Mouse (Mus musculus) urinary bladder, postnatal 25 days (tissue): ENCODE results near the gene Depp1.

Source experiments
- DNase-seq: peaks from one replicate; pipeline ENCODE4 v3.0.0; 2022; ENCODE audit warnings: low spot score

Gene Depp1

DNA sequence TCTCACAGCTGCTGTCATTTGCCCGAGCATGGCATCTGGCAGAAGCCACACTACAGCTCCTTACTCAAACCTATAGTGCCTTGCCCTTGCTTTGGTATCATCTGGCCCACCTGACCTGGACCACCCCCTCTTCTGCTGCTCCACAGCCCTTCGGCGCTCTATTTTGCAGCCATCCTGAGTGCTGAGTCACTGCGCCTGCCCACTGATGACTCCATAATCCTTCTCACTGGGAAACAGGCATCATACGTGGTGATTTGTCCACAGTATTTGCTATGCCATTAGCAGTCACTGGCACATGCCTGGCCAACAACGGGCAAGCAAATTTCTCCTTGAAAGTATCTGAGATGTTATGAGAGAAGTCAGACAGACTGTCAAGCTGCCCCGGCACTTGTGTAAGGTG lies 598 bp upstream of the Depp1 start:
- peak; percentile 23 for DNase-seq

DNA sequence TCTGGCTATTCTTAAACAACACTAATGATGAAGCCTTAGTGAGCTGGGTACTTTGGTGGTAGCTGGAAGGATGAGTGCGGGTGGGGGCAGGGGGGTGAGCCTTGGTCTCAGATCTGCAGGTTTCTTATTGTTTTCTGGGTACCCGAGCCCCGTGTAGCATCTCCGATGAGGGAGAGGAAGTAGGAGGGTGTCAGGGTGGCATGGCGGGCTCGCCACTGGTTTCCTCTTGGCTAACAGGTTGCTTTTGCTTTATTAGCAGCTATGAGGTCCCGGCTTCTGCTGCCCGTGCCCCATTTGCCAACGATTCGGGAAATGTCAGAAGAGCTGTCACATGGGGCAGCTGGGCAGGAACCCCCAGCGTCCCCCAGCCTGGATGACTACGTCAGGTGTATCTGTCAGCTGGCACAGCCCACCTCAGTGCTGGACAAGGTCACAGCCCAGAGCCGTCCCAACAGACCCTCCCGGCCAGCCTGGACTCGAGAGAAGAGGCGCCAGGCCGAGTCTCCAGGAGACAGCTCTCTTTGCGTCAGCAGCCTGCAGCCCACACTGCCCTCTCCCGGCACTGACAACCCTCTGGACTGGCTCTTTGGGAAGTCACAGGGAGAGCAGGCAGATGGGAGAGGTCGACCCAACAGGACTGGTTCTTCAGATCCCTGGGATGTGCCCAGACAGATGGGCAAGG lies 1.2 kb downstream of the Depp1 start:
- peak; percentile 23 for DNase-seq

GRCm38 (mm10) chr6:116653191-116653590 lies 2.8 kb downstream of the Depp1 start:
- no peak for DNase-seq

- DNase-seq: peak; percentile 49
These were observed 3.5 kb downstream of the Depp1 start for GRCm38 (mm10) chr6:116653684-116654454.

- no peak for DNase-seq
These were observed 13.0 kb downstream of the Depp1 start for GRCm38 (mm10) chr6:116663364-116663763.

DNA sequence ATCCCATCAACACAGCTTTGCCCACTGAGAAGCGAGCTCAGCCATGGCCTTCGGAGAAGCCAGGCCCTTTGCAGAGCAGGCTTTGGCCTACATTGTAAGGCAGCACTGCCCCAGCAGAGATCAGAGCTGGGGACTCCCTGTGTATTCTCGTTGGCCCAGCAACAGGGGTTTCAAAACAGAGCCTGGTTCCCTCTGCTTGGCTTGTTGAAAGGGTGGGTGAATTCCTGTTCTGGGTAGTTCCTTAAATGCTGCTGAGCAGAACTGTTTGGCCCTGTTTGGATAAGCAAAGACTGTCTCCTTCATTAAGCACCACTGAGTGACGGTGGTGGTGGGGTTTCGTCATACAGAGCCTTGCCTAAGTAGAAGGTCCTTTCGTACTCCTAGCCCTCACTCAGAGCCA lies 13.6 kb downstream of the Depp1 start:
- DNase-seq: no peak

DNA sequence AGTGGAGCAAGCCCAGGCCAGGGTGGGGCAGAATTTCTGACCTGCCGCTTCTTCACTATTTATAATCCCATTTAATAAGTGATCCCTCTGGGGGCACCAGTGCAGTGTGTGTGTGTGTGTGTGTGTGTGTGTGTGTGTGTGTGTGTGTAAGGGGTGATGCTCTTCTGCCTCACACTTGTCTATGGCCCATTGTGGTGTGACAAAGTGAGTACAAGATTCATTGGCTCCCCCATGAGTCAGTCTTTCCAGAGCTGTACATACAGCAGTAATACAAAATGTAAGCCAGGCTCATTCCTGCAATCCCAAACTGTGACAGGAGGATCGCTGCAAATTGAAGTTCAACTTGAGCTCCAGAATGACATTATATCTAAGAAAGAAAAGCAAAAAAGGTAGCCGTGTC lies 14.4 kb downstream of the Depp1 start:
- no peak for DNase-seq

DNA sequence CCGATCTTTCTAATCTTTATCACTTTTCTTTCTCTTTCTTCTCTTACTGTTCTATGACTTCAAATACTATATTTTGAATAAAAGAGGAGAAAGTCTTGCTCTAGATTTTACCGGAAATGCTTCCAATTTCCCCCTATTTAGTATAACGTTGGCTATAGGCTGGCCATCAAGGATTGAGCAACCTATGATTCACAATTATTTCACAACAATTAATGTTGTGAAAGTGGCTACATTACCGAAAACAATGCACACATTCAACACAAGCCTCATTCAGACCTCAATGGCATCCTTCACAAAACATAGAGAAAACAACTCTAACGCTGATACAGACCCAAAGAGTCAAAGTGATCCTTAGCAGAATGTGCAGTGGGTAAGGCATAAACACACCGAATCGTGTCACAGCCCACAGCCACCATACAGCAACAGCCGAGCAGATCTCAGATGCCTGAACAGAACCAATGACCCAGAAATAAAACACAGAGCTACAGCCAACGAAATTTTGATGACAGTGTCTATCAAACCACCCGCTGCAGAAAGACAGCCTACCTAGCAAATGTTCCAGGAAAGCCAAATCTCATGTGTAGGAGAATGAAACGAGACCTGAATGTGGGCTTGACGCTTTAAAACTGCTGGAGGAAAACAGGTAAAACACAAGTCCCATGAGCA lies 15.8 kb downstream of the Depp1 start:
- DNase-seq: no peak

DNA sequence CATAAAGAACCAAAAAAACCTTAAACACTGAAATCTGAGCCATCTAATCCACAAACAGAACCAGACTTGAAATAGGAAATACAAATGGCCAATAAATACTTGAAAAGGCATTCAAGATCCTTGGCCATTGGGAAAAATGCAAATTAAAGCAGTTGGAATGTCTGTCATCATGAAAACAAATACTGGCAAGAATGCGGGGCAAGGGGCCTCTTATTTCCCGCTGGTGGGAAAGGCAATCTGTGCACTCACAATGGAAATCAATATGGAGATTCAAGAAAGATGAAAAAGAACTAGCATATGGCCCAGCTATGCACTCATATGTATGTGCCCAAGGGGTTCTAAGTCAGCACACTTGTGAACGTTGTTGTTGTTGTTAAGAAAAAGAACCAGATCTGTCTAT lies 16.5 kb downstream of the Depp1 start:
- DNase-seq: no peak

GRCm38 (mm10) chr6:116667382-116667781 lies 17.0 kb downstream of the Depp1 start:
- no peak for DNase-seq

GRCm38 (mm10) chr6:116668682-116669470 lies 18.5 kb downstream of the Depp1 start:
- no peak for DNase-seq

- DNase-seq: no peak
These were observed 19.7 kb downstream of the Depp1 start for GRCm38 (mm10) chr6:116670144-116670543.

DNA sequence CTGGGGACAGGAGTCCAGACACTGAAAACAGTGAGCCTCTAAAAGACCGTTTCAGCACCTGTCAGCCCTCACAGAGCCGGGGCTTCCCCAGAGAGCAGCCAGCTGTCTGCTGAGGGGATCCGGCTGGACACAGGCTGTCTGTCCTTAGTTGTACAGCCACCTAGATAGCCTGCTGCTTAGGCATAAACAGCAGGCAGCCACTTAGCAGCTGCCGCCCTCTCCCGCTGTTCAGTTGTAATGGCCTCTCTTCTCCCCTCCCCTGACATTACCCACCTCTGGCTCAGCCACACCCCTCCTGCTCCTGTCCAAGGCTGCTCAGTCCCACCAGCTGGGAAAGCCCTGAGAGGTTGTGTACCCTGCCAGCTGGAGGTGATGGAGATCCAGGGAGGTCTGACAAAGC lies 20.6 kb downstream of the Depp1 start:
- no peak for DNase-seq

GRCm38 (mm10) chr6:116671768-116672167 lies 21.4 kb downstream of the Depp1 start:
- no peak for DNase-seq

DNA sequence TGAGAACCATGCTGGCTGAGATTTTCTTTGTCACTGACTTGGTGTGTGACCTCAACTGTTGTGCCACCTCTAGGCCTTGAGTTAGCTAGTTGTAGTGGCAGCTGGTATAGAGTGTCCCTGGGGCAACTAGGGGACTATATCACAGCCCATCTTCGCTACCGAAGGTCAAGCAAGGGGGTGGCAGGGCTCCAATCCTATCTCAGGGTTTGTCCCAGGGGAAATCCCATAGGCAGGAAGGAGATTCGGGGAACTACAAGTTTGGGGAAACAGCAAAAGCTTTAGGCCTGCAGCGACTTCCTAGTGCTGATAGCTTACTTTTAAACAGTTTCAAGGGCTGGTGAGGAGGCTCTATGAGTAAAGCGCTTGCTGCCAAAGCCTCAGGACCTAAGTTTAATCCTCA lies 21.9 kb downstream of the Depp1 start:
- no peak for DNase-seq

DNA sequence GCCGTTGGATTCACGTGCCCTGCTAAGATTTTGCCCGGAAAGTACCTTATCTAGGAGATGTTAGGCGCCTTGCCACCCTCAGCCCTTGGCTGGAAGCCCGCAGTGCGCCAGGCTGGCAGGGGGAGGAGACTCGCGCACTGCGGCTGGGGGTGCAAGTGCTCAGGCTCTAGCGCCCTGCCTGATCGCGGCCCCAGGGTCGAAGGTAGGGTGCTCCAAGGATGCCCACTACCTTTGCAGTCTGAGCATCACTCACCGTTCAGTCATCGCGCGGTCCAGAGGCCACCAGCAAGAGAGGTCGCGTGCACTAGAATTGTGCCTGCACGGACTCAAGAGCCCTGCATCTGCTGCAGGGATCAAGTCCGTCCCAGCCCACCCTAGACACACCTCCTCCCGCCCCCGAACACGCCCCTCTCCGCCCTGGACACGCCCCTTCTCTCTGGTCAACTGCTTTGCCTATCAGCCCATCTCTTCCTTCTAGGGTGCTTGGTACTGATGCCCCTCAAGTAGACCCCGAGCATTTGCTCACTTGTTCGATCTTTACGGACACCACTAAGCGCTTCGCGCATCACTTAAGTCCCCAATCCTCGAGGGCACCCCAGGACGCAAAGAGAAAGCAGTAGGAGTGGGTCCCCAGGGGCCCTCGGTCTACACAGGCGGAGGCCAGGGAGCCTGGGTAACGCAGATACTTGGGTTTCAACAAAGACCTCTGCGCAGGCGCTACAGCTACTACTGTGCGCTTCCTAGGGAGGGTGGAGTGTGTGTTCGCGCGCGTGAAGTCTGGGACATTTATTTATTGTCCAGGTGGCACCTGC lies 23.3 kb downstream of the Depp1 start, which contains the start of gene Rassf4:
Gene Rassf4 (minus strand): TSS at position 482 of the 812 bp plus-strand sequence.
- DNase-seq: peak; percentile 71

GRCm38 (mm10) chr6:116674283-116674886 lies 24.0 kb downstream of the Depp1 start:
- no peak for DNase-seq

- no peak for DNase-seq
These were observed 26.0 kb downstream of the Depp1 start for GRCm38 (mm10) chr6:116676355-116676913.

DNA sequence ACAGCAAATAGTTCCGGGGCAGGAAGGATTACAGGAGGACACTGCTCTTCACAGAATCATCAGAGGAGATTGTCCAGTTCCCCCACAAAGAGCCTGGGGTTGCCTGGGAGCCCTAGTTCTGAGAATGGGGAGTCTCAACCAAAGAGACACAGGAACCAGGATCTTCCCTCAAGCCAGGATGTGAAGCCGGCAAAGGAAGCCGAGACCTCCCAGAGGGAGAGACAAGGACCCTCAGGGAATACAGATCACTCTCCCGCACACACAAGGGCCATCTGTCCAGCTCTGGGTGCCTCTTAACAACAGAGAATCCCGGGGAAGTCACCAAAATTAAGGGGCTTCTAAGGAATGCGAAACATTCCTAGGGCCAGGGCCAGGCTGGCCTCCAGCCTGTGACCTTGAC lies 26.9 kb downstream of the Depp1 start:
- no peak for DNase-seq

- DNase-seq: no peak
These were observed 29.3 kb downstream of the Depp1 start for GRCm38 (mm10) chr6:116679563-116680288.
